Mouse (Mus musculus): Measurements from ENCODE around the gene Tmem35b.

GRCm38 (mm10) chr4:127134687-127135086 lies 11.2 kb downstream of the Tmem35b start:
- no peak for TF ChIP-seq USF1 (IDR thresholded peaks at IDR 0.05; ENCODE audit: low read depth)
- no peak for TF ChIP-seq POLR2A (IDR thresholded peaks at IDR 0.05; ENCODE audit: insufficient read length, low read depth)

Data from myocyte (in vitro differentiated cells).